Mouse (Mus musculus) spleen, embryonic (tissue): Measurements from ENCODE around the gene Anxa2.

Experiments used
- CTCF ChIA-PET: fragments of 350-600 bp; sonication (Branson Sonifier 250); formaldehyde crosslinking; loops from one replicate; lab custom pipeline; 2022; lab: Charles Lee

Gene Anxa2

DNA sequence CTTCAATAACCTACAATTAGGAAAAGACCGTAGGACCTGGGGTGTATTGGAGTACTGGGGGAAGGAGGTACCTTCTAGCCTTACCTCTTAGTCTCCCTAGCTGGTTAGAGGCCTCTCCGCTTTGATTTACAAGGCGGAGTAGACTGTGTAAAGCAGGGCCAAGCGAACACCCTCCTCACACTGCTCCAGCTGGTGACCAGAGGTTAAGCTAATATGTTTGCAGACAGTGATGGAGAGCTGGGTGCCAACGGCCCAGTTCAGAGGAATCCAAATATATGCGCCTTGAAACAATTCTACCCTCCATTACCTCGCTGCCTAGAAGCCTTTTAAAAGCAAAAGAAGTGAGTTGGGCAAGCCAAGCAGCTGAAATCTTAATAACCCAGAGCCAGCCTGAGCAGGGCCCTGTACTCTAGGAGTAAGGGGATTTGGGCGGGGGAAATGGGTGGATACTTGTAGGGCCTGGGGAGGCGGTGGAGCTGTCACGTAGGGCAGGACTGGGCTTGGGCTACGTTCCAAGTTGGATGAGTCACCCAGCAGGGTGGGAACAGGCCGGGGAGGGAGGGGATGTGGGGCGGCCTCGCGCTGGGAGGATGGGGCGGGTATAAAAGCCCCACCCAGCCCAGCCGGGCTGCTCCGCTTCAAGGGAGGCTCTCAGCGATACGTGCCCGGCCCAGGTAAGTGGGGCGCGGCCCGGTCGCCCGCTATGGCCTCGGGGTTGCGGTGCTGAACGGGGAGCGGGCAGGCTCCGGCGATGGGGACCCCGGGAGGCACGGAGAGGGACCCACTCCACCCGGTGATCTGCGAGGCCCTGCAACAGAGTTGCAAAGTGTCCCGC is at the start of gene Anxa2:
Gene Anxa2 (plus strand): TSS at position 555 of the 835 bp plus-strand sequence.
- CTCF ChIA-PET, result no interaction called here

DNA sequence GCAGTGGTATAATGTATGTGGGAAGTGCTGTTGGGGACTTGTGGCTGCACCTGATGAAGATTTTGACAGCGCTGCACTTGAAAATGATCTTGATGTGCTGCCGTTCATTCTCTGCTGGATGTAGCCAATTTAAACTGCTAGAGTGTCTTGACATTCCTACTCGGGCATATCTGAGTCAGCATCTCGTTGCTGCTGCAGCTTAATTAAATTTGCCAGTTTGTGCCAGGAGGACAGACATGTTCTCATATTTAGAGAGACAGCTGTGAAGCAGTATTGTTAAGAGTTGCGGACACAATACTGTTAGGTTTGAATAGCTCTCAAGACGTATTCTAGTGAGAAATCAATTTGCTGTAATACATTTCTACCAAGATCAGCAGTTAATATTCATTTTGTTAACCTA is 48.7 kb upstream of the Anxa2 start:
- CTCF ChIA-PET, result no interaction called here

DNA sequence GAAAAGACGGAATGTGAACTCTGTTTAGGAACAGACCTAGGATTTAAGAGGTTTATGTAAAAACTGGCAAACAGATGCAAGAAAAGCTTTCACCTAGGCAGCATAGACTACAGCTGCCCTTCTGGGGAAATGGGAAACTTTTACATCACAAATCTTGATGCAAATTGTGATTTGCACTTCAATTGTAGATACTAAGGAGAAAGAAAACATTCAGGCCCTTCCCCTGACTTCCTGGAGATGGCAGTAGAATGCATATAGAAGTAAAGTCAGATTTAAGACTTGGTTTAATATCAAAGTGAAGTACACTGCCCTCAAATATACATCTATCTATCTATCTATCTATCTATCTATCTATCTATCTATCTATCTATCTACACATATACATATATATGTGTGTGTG is 33.9 kb upstream of the Anxa2 start:
- CTCF ChIA-PET, result no interaction called here

DNA sequence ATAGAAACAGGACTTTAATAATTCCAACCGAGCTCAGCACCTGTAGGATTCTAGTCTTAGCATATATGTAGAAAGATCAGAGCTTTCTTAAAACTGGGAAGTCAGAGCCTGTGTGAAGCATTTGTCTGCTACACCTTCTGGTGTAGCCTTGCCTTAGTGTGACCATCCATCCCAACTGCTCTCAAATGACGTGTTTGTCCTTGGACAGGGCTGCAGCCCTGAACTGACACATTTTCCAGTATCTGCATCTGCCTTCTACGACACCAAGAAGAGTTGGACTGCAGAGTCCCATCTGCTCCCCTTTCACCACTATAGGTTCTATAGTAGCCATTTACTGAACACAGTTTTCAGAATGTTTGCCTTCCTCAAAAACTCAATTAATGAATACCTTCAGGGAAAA is 22.9 kb upstream of the Anxa2 start:
- CTCF ChIA-PET, result no interaction called here

DNA sequence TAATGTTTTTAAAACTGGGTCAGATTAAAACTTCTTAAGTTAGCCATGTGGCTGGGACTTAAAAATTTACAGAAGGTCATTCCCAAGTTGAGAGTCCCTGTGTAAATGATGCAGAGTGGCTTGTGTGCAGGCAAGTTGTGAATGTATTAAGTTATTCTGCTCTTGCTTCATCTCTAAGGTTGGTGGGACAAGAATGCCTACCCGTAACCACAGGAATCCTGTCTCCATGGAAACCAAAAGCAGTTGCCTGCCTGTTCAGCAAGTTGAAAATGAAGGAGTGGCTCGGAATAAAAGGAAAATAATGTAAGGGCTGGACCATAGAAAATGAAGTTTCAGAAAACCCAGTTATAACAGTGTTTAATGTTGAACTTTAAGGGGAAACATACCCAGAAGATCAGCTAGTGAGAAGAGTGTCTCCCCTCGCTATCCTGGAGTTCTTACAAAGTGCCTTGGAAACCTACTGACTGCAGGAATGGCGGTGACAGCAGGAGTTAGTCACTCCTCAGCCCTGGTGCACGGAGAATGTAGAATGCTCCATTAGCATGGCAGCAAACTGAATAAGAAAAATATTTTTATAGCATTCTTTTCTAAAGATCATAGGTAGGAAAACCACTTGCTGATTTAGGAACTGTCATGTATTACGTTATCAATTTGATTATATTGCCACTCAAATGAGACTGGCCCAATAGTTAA is 21.4 kb upstream of the Anxa2 start:
- CTCF ChIA-PET, result no interaction called here

DNA sequence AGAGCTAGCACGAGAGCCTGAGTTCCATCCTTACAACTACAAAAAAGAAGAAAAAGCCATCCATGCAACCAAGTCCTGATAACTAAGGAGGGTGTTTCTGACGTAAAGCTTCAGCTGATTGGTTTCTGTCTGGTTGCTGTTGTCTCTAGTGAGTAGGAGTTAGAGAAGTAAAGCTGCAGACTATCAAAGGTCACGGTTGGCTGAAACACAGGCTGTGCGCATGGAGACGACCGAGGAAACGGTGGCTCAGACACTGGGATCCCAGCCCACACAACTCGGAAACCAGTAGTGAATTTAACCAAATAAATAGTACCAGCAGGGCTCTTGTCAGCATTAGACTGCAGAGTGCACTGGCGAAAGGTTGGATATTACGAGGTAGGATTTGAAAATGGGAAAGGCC is 18.2 kb upstream of the Anxa2 start:
- CTCF ChIA-PET, result no interaction called here

DNA sequence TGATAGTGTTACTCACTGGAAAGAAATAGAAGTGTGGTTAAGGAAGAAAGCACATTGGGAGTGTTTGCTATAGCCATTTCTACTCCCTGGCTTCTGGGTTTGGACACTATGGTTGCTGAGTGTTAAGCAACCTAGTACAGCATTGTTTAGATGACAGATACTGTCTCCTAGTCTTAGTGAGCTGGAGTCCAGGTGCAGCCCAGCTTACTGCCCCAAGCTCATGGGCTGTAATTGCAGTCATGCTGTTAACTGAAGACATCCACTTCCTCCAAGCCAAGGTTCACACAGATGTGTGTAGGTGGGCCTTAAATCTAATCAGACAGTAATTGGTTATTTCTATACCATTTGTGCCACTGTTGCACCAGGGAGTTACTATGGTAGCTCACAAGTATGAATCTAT is 17.8 kb upstream of the Anxa2 start:
- CTCF ChIA-PET, result no interaction called here

DNA sequence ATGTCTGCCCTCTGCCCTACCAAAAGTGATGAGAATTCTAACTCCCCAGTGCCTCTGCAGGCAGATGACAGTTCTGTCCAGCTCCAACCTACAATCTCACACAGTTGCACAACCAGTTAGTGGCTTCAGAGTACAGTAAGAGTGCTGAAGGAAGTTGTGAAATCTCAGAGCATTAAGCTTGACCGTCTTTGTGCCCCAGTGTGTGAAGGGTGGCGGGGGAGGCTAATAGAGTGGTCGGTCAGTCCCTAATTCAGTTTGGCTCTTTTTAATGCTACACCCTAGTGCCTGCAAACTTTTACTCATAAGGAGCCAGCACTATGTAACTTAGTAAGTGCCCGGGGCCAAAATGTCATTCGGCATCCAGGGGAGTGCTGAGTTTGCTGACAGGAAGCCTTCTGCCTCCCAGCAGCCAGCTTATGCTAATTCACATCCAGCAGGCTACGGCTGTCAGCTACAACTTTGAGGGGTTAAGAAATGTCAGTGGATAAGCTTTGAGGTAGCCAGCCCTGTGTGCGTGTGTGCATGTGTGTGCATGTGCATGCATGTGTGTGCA is 13.5 kb upstream of the Anxa2 start:
- CTCF ChIA-PET, result interaction anchor here (1.0 kb wide), 1 partner anchor 21 kb away, joined by 3 read pairs; no protein-coding TSS in a partner anchor

DNA sequence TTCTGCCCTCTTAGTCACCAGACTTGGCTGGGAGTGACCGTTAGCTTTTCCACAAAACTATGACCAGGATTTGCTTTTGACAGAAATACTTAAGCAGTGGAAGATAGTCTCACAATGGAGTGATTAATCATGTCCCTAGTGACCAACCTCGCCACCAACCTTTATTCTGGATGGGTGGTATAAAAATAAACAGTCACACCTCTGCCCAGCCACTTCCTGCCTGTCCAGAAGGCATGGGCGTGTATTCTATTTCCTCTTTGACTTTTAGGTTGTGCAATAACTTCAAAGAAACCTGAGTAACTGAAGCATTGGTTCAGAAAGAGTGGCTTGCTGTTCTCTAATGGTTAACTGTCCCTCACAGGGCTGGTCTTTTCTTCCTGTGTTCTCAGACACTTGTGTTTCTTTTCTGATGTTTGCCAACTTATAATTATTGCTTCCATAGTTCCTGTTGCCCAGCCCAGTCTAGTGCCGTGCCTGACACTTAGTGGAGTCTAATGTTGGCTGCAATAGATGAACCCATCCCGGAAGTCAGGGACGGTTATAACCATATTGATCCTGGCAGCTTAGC is 10.9 kb upstream of the Anxa2 start:
- CTCF ChIA-PET, result no interaction called here

DNA sequence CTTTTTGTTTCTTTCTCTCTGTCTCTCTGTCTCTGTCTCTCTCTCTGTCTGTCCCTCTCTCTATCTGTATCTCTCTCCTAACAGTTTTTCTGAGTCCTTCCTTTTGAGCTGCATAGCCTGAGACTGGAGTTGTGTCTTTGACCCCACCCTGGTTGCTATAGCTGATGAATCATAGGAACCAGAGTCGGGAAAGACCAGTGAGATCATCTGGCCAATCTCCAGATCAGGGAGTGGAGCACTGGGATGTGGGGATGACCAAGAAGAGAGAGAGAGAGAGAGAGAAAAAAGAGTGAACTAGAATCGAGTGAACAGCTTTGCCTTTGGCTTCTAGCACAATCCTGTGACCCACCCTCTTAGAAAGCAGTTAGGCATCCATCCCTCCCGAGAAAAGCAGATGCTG is 10.2 kb upstream of the Anxa2 start:
- CTCF ChIA-PET, result interaction anchor here (0.6 kb wide), 1 partner anchor 18 kb away, joined by 3 read pairs; no protein-coding TSS in a partner anchor

DNA sequence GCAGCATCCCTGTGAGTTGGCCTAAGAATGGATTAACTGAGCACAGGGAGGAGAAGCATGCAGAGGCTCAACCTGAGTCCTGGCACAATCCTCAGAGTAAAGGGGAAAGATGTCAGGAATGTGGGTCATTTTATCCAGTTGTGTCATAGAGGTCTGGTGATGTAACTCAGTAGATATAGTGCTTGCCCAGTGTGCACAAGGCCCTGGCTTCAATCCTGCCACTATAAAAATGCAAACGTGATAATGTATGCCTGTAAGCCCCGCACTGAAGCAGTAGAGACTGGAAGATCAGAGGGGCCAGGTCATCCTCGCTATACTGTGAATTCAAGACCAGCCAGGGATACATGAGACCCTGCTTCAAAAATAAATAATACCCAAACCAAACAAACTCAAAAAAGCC is 4.6 kb upstream of the Anxa2 start:
- CTCF ChIA-PET, result no interaction called here

DNA sequence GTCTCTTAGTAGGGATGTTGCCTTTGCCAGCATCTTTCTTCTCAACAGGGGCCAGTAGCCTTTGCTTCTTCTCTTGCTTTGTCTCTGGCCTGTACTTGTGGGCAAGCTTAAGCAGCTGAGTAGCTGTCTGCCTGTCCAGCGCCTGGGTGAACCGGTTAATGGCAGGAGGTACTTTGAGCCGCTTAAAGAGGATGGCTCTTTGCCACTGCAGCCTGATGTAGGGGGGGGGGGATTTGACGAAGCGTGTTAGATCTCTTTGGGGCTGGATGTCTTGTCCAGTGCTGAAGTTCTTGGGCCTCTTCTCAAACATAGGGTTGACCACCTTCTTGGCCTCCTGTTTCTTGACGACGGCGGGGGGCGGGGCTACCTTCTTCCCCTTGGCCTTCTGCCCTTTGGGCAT is 2.8 kb upstream of the Anxa2 start:
- CTCF ChIA-PET, result interaction anchor here (0.6 kb wide), 2 partner anchors 80 to 1415 kb away, joined by 3 to 4 read pairs; no protein-coding TSS in a partner anchor

DNA sequence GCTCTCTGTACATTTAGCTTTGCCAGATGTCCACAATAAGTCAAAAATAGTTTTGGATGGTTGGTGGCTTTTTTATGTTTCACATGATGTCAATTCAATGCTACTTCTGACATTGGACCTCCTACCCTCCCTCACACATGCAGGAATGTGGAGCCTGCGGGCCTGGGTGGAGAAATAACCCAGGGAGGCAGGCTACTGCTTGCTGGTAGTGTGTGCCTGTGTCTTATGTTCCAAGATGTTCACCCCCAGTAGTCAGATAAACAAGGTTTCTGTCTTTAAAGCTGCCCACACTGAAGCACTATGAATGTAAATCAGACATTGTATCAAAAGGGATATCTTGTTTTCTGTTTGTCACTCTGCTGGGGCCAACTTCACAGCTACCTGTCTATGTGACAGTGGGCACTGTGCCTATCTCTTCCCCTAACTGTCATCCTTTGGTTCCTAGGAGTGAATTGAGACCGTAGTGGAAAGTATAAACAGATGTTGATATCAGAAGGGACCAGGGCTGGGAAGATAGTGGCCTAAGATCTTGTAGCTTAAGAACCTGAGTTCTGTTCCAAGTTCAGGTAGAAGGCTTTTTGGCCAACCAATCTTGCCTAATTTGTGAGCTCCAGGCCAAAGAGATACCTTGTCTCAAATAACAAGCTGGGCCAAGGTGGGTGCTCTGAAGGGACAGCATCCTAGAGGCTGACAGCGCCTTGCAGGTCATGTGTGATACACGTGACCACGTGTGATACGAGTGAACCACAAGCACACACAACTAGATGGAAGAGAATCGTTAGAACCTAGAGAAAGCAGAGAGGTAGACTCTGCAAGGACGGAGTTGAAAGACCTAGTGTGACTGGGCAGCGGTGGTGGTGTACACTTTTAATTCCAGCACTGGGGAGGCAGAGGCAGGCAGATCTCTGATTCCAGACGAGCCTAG is 1.3 kb upstream of the Anxa2 start:
- CTCF ChIA-PET, result no interaction called here

DNA sequence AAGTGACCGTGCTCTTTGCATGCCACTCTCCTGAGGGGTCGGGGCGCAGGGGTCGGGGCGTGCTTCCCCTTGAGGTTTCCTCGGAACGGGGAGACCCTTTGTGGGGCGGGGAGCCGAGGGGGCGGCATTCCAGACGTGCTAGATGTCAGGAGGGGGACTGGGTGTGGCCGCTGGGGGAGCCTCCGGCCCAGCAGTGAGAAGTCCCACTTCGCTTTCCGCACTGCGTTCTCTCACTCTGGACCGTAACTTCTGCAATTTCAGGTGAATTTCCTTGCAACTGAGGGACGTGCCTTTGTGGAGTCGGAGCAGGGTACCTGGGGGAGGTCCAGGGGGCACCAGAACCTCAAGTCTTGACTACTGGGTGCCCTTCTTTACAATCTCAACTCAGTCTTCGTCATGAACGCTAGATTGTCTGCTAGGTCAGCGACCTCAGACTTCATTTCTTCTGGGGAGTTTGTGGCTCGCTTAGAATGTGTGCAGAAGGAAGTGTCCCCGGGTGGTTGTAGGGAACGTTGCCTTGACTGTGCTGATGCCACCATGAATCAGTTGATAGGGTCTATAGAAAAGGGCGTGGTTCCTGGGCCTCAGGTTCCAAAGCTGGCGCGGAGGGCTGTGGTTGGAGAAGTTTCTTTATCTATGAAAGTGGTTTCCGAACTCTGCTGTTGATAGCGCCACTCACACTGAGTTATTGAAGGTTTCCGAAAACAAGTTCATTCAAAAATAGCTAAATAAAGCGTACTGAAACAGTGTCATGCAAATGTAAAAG is 664 bp downstream of the Anxa2 start:
- CTCF ChIA-PET, result no interaction called here

DNA sequence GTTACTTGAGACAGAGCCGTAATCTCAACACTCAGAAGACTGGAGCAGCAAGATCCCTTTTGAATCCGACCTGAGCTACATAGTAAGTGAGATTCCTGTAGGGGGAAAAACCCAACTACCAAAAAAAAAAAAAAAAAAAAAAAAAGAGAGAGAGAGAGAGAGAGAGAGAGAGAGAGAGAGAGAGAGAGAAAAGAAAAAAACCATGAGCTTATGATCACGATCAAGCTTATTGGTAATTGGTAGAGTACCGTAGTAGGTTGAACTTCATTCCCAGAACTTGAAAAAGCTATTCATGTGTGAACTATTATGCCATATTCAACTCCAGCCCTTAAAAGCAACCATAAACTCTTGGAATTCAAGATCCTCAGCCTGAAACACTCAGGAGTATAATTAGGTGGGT is 1.3 kb downstream of the Anxa2 start:
- CTCF ChIA-PET, result no interaction called here

DNA sequence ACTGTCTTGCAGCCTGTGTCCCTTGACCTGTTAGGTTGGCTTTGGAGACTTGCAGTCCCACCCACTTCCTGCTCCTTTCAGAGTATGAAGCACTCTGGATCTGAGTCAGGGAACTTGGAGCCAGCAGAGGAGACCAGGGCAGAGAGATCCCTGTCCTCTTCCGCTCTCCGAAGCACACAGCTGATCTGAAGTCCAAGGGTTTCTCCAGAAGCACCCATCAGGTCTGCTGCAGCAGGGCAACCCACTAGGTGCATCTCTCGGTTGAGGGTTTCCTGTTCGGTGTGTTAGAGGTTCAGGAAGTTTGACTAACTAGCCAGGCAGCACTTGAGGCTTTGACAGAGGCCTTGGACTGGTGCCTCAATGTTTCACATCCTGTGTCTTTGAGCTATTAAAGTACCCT is 2.0 kb downstream of the Anxa2 start:
- CTCF ChIA-PET, result interaction anchor here (1.1 kb wide), 1 partner anchor 11 kb away, joined by 3 read pairs; no protein-coding TSS in a partner anchor

DNA sequence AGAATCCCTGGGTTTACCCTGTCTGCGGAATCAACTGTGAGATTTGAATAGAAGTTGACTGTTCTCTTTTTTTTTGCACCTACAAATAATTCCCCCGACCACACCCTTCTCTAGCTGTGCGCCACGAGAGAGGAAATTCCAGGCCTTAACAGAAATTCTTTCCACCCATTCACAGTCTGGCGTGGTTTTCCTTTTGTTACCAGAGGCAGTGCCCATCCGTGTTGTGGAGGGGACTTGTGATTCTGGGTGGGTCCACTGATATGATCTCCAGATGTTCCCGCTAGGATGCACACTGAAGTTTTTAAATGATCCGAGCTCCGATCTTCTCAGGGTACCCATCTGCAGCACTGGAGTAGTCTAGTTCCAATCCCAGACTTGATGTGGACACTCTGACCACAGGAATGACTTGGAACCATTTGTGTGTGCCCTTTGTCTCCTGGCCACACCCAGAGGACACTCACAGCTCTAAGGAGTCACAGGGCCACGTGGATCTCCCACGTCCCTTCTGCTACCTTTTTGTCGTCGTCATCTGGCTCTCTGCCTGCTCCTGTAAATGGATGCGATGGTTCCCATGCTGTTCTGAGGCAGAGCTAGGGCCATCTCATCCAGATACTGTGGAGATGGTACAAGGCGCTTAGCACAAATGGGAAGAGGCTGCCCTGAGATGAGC is 3.1 kb downstream of the Anxa2 start:
- CTCF ChIA-PET, result interaction anchor here (1.1 kb wide), 1 partner anchor 12 kb away, joined by 3 read pairs; no protein-coding TSS in a partner anchor

DNA sequence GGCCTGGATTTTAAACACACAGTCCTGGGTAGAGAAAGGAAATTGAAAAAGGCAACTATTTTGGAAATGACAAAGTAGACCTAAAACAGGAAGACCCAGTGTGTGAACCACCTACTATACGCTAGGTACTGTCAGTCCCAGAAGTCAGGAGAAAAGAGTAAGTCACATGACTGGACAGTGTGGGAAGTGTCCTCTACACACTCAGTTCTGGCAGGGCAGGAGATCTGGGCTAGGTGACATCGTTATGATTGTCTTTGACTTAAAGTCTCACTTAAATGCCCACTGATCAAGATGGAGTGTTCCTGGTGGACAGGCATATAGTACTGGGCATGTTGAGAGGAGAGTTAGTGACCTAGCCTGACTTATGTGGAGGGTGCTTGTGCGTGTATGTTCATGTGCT is 3.7 kb downstream of the Anxa2 start:
- CTCF ChIA-PET, result no interaction called here

DNA sequence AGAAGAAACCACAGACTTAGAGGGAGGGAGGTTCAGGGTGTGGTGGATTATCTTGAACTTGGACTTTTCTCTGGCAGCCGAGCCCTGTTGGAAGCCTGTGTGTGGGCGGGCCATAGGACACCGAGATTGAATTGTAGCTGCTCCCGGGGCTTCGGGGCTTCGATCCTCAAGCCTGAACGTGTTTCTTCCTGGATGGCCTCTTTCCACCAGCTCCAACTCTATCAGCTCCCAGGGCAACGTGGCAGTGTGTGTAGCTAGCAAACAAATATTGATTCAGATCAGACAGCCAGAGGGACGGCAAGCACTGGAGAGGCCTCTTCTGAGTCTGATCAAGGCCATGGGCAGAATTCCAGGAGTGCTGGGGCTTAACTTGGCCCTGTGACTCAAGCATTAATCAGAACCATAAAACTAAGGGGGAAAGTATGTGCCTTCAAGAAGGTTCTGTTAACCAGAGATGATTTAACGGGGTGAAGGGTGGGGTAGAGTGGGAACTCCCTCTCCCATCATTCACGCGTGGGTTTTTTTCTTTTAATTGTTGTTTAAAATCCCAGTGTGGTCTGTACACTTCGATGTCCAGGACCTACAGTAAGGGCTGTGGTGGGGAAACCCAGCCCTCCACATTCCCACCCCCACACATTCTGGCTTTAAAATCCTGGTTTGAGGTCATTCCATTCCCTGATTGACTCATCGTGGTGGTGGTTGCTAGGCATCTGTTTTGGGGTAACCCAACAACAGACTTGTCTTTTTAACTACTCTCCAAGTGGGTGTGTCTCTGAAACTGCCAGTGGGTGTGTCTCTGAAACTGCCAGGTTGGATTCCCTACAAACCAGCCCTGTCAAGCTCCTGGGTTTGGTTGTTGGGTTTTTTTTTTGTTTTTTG is 4.6 kb downstream of the Anxa2 start:
- CTCF ChIA-PET, result no interaction called here
